Mouse (Mus musculus) kidney, embryonic 15.5 days (tissue): ENCODE measurements around the gene Gzme. TPM values are rescaled to one million over a fixed set of nuclear protein-coding genes. Genes with fewer than 3 reads are reported as not detected.

Experiments
- ATAC-seq: fragments of 200-750 bp; cut with Nextera tagmentation; replicated peaks from 2 replicates; pipeline ENCODE4 v1.8.0; 2017; ENCODE audit warnings: moderate TSS enrichment; ENCODE audit not compliant: low FRiP score
- H3K27ac ChIP-seq: fragments of 300-500 bp; sonication (generic); 2 replicates; pipeline ENCODE4 v1.5.1; 2015; ENCODE audit warnings: mild to moderate bottlenecking, inconsistent platforms
- H3K27me3 ChIP-seq: fragments of 300-500 bp; sonication (generic); 2 replicates; pipeline ENCODE4 v1.6.1; 2015; ENCODE audit warnings: inconsistent platforms
- H3K36me3 ChIP-seq: fragments of 300-500 bp; sonication (generic); 2 replicates; pipeline ENCODE4 v1.6.1; 2015; ENCODE audit warnings: inconsistent platforms
- H3K4me1 ChIP-seq: fragments of 300-500 bp; sonication (generic); 2 replicates; pipeline ENCODE4 v1.6.1; 2015; ENCODE audit warnings: inconsistent platforms
- H3K4me2 ChIP-seq: fragments of 300-500 bp; sonication (generic); 2 replicates; pipeline ENCODE4 v1.6.1; 2015; ENCODE audit warnings: moderate library complexity, mild to moderate bottlenecking, inconsistent platforms
- H3K4me3 ChIP-seq: fragments of 300-500 bp; sonication (generic); replicated peaks from 2 replicates; pipeline ENCODE4 v1.5.1; 2015; ENCODE audit warnings: mild to moderate bottlenecking, inconsistent platforms
- H3K9ac ChIP-seq: fragments of 300-500 bp; sonication (generic); 2 replicates; pipeline ENCODE4 v1.6.1; 2015; ENCODE audit warnings: mild to moderate bottlenecking, inconsistent platforms
- H3K9me3 ChIP-seq: fragments of 300-500 bp; sonication (generic); replicated peaks from 2 replicates; pipeline ENCODE4 v1.6.1; 2016; ENCODE audit warnings: inconsistent platforms
- WGBS: fragments of 180-500 bp; shearing (Covaris S2); methylation state at CpG from one replicate; pipeline ENCODE4 v1.1.7; 2015; ENCODE audit warnings: mixed read lengths; 5-methylcytosine and 5-hydroxymethylcytosine counted together
- microRNA-seq: library from miRNA; unstranded; fragments of <30 nt; microRNA quantifications from one replicate; pipeline ENCODE4, GENCODE M21; 2016
- polyA plus RNA-seq: library from polyadenylated mRNA; unstranded; fragments of >200 nt; fragmentation: Nextera tagmentation; extraction: Ambion mirVana; gene quantifications from 2 replicates; pipeline ENCODE4 v1.2.1, GENCODE M21; 2015

Gene Gzme
- polyA plus RNA-seq, 1 experiment from 2014 or later = not detected

- Histone ChIP-seq H3K9ac (no peak overlapping the region), H3K4me2 (no peak overlapping the region), H3K9me3 (no peaks in the 10 kb centered on the region), H3K27ac (no peak overlapping the region), H3K27me3 (no peaks in the 10 kb centered on the region), H3K4me3 (no peak overlapping the region), H3K36me3 (no peaks in the 10 kb centered on the region), H3K4me1 (no peaks in the 10 kb centered on the region)
- whole genome bisulfite sequencing = 76% methylated on average over 3 of the region's 3 CpGs
- ATAC-seq = no peak
These were observed 17.0 kb downstream of the Gzme start for GRCm38 (mm10) chr14:56103452-56103851.

- 71% methylated on average over 10 of the region's 10 CpGs for whole genome bisulfite sequencing
- Histone ChIP-seq H3K4me1 (no peaks in the 10 kb centered on the region), H3K36me3 (no peaks in the 10 kb centered on the region), H3K27me3 (no peaks in the 10 kb centered on the region), H3K4me2 (no peak within 1 kb of the TSS), H3K4me3 (no peak within 1 kb of the TSS), H3K9ac (no peak within 1 kb of the TSS), H3K27ac (no peak within 1 kb of the TSS), H3K9me3 (no peaks in the 10 kb centered on the region)
- no peak for ATAC-seq
These were observed 18.0 kb downstream of the Gzme start, which contains the start of gene Ctsg for GRCm38 (mm10) chr14:56102386-56102785. Gene Ctsg, minus strand, starts transcription at chr14:56102574.

GRCm38 (mm10) chr14:56098940-56099339 lies 21.5 kb downstream of the Gzme start:
- no peaks in the 10 kb centered on the region for H3K9me3 ChIP-seq
- H3K4me2 ChIP-seq = no peak overlapping the region
- H3K27ac ChIP-seq = no peak overlapping the region
- ATAC-seq = no peak
- no peaks in the 10 kb centered on the region for H3K27me3 ChIP-seq
- H3K36me3 ChIP-seq = no peaks in the 10 kb centered on the region
- WGBS = 80% methylated on average over 4 of the region's 4 CpGs
- no peak overlapping the region for H3K4me3 ChIP-seq
- H3K9ac ChIP-seq = no peak overlapping the region
- no peaks in the 10 kb centered on the region for H3K4me1 ChIP-seq

GRCm38 (mm10) chr14:56097597-56097996 lies 22.8 kb downstream of the Gzme start:
- Histone ChIP-seq H3K4me3 (no peak overlapping the region), H3K4me1 (no peaks in the 10 kb centered on the region), H3K9ac (no peak overlapping the region), H3K36me3 (no peaks in the 10 kb centered on the region), H3K27ac (no peak overlapping the region), H3K9me3 (no peaks in the 10 kb centered on the region), H3K4me2 (no peak overlapping the region), H3K27me3 (no peaks in the 10 kb centered on the region)
- 70% methylated on average over 1 of the region's 1 CpGs for WGBS
- ATAC-seq = no peak

GRCm38 (mm10) chr14:56093353-56093752 lies 27.1 kb downstream of the Gzme start:
- Histone ChIP-seq H3K9ac (no peak overlapping the region), H3K27me3 (no peaks in the 10 kb centered on the region), H3K4me1 (no peaks in the 10 kb centered on the region), H3K4me2 (no peak overlapping the region), H3K4me3 (no peak overlapping the region), H3K9me3 (no peaks in the 10 kb centered on the region), H3K36me3 (no peaks in the 10 kb centered on the region), H3K27ac (no peak overlapping the region)
- 65% methylated on average over 2 of the region's 2 CpGs for whole genome bisulfite sequencing
- ATAC-seq = no peak

GRCm38 (mm10) chr14:56086711-56087110 lies 33.7 kb downstream of the Gzme start:
- WGBS = 70% methylated on average over 3 of the region's 3 CpGs

GRCm38 (mm10) chr14:56085167-56085566 lies 35.3 kb downstream of the Gzme start, which contains the start of gene Mcpt8:
Gene Mcpt8, minus strand, starts transcription at chr14:56085273.
- no peak within 1 kb of the TSS for H3K4me2 ChIP-seq
- H3K36me3 ChIP-seq = no peaks in the 10 kb centered on the region
- no peaks in the 10 kb centered on the region for H3K9me3 ChIP-seq
- H3K9ac ChIP-seq = no peak within 1 kb of the TSS
- 96% methylated on average over 2 of the region's 2 CpGs for WGBS
- no peak for ATAC-seq
- no peaks in the 10 kb centered on the region for H3K4me1 ChIP-seq
- H3K4me3 ChIP-seq = no peak within 1 kb of the TSS
- no peak within 1 kb of the TSS for H3K27ac ChIP-seq
- H3K27me3 ChIP-seq = no peaks in the 10 kb centered on the region

More at GRCm38 (mm10) chr14:56086711-56087110, 33.7 kb downstream of the Gzme start:
- no peak overlapping the region for H3K9ac ChIP-seq
- ATAC-seq = no peak
- no peak overlapping the region for H3K4me2 ChIP-seq
- no peak overlapping the region for H3K27ac ChIP-seq
- H3K27me3 ChIP-seq = no peaks in the 10 kb centered on the region
- H3K36me3 ChIP-seq = no peaks in the 10 kb centered on the region
- no peak overlapping the region for H3K4me3 ChIP-seq
- H3K4me1 ChIP-seq = no peaks in the 10 kb centered on the region
- H3K9me3 ChIP-seq = no peaks in the 10 kb centered on the region

GRCm38 (mm10) chr14:56082016-56082415 lies 38.4 kb downstream of the Gzme start:
- H3K4me3 ChIP-seq = no peak overlapping the region
- H3K4me2 ChIP-seq = no peak overlapping the region
- H3K4me1 ChIP-seq = no peaks in the 10 kb centered on the region
- no peak for ATAC-seq
- no peak overlapping the region for H3K27ac ChIP-seq
- H3K9ac ChIP-seq = no peak overlapping the region
- H3K36me3 ChIP-seq = no peaks in the 10 kb centered on the region
- no peaks in the 10 kb centered on the region for H3K9me3 ChIP-seq
- no peaks in the 10 kb centered on the region for H3K27me3 ChIP-seq
- 88% methylated on average over 4 of the region's 4 CpGs for WGBS

Small RNA genes within 50 kb of the gene (microRNA-seq; reads per million reads assigned to microRNA genes)
- not detected for gene Mir6949

Other genes with a start within 250 kb of the Gzme start
- gene Cbln3, start 236.2 kb downstream of the Gzme start, polyA plus RNA-seq = 0.33 and 0.65 TPM in 2 replicates
- 18.0 and 19.5 TPM in 2 replicates for gene Khnyn, start 235.7 kb downstream of the Gzme start, polyA plus RNA-seq
- 56.6 and 63.8 TPM in 2 replicates for gene Sdr39u1, start 220.3 kb downstream of the Gzme start, polyA plus RNA-seq
- 2.1 and 2.6 TPM in 2 replicates for gene Cma1, start 175.9 kb downstream of the Gzme start, polyA plus RNA-seq
- not detected in 2 replicates for gene Cma2, start 169.6 kb downstream of the Gzme start, polyA plus RNA-seq
- gene Mcpt1, start 102.7 kb downstream of the Gzme start, polyA plus RNA-seq = not detected in 2 replicates
- not detected in 2 replicates for gene Mcpt9, start 90.1 kb downstream of the Gzme start, polyA plus RNA-seq
- gene Mcpt2, start 78.6 kb downstream of the Gzme start, polyA plus RNA-seq = not detected in 2 replicates
- gene Mcpt4, start 58.3 kb downstream of the Gzme start, polyA plus RNA-seq = not detected in 2 replicates
- 0.27 and 0.38 TPM in 2 replicates for gene Mcpt8, start 35.4 kb downstream of the Gzme start, polyA plus RNA-seq
- 0.50 and 0.64 TPM in 2 replicates for gene Ctsg, start 18.1 kb downstream of the Gzme start, polyA plus RNA-seq
- not detected in 2 replicates for gene Gzmd, start 12.0 kb upstream of the Gzme start, polyA plus RNA-seq
- gene Gzmg, start 39.0 kb upstream of the Gzme start, polyA plus RNA-seq = not detected in 2 replicates
- gene Gzmn, start 54.0 kb upstream of the Gzme start, polyA plus RNA-seq = not detected in 2 replicates
- gene Gzmf, start 90.8 kb upstream of the Gzme start, polyA plus RNA-seq = not detected in 2 replicates
- not detected in 2 replicates for gene Gzmc, start 114.0 kb upstream of the Gzme start, polyA plus RNA-seq
- gene Gzmb, start 141.6 kb upstream of the Gzme start, polyA plus RNA-seq = 0.25 TPM in 1 of 2 replicates, not detected in the other
- 1.5 and 1.6 TPM in 2 replicates for gene Atp12a, start 244.4 kb upstream of the Gzme start, polyA plus RNA-seq